Mouse (Mus musculus) limb, embryonic 12.5 days (tissue): ENCODE measurements at regions not wholly inside any gene's neighbourhood (a gene's known extent, or its start where the extent isn't known, plus 50 kb on each side); places are given as distances from the start of the nearest gene placed in this dataset.

Experiments used
- ATAC-seq: fragments of 200-750 bp; cut with Nextera tagmentation; 2 replicates; pipeline ENCODE4 v1.8.0; 2017; ENCODE audit warnings: low read depth, moderate TSS enrichment; ENCODE audit not compliant: insufficient number of reproducible peaks, insufficient read depth, low FRiP score, low TSS enrichment
- H3K27ac ChIP-seq: fragments of 300-500 bp; sonication (generic); 2 replicates; pipeline ENCODE4 v1.5.1; 2016; ENCODE audit warnings: mild to moderate bottlenecking, moderate library complexity
- H3K27me3 ChIP-seq: fragments of 300-500 bp; sonication (generic); 2 replicates; pipeline ENCODE4 v1.6.1; 2016; ENCODE audit warnings: mild to moderate bottlenecking, moderate library complexity
- H3K36me3 ChIP-seq: fragments of 300-500 bp; sonication (generic); 2 replicates; pipeline ENCODE4 v1.6.1; 2016; ENCODE audit warnings: mild to moderate bottlenecking, moderate library complexity
- H3K4me1 ChIP-seq: fragments of 300-500 bp; sonication (generic); replicated peaks from 2 replicates; pipeline ENCODE4 v1.6.1; 2016
- H3K4me2 ChIP-seq: fragments of 300-500 bp; sonication (generic); 2 replicates; pipeline ENCODE4 v1.6.1; 2016; ENCODE audit warnings: mild to moderate bottlenecking, moderate library complexity
- H3K4me3 ChIP-seq: fragments of 300-500 bp; sonication (generic); replicated peaks from 2 replicates; pipeline ENCODE4 v1.5.1; 2016; ENCODE audit warnings: mild to moderate bottlenecking
- H3K9ac ChIP-seq: fragments of 300-500 bp; sonication (generic); replicated peaks from 2 replicates; pipeline ENCODE4 v1.6.1; 2016; ENCODE audit warnings: mild to moderate bottlenecking, moderate library complexity
- H3K9me3 ChIP-seq: fragments of 300-500 bp; sonication (generic); 2 replicates; pipeline ENCODE4 v1.6.1; 2016; ENCODE audit warnings: mild to moderate bottlenecking, moderate library complexity
- WGBS: fragments of 180-500 bp; shearing (Covaris S2); methylation state at CpG from one replicate; pipeline ENCODE4 v1.1.7; 2016; 5-methylcytosine and 5-hydroxymethylcytosine counted together

DNA sequence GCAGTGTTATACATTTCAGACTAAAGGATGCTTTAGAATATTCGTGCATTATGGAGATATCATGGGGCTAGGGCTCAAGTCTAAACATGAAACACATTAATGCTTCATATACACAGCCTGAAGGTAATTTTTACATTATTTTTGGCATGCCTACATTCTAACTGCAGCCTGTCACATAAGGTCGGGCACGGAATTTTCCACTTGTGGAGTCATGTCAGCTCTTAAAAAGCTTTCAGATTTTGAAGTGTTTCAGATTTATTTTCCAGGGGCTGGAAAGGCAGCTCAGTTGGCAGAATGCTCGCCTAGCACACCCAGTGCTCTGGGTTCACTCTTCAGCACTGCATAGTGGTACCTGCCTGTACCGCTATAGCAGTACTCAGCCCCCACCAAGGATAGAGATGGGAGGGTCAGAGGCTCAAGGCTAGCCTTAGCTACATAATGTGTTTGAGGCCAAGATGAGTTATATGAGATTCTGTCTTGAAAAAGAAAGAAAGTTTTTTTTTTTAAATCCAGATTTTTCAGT is 214.6 kb upstream of the Jarid2 start:
- Histone ChIP-seq H3K9ac (no peak overlapping the region), H3K27me3 (no peaks in the 10 kb centered on the region), H3K27ac (no peak overlapping the region), H3K4me3 (no peak overlapping the region), H3K36me3 (no peaks in the 10 kb centered on the region), H3K4me2 (no peak overlapping the region), H3K9me3 (no peaks in the 10 kb centered on the region), H3K4me1 (peaks cover 28% of the 10 kb centered on the region)
- ATAC-seq = no peak
- WGBS = 74% methylated on average over 5 of the region's 5 CpGs

DNA sequence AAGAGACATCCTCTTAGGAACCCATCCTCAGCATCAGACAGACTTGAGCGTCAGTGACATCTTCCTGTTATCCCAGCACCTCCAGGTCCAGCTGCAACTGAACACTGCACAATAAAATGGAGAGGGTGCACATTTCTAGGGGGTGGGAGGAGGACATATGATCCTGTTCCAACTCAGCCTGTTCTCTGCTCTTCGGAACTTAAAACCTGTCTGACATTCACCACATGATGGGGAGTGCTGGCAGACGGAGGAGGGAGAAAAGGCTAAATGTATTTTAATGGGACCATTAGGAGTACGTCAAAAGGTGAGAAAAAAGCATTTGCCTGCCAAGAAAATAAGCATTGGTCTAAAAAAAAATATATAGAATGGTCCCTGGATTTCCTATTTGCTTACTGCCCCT is 212.4 kb upstream of the Jarid2 start:
- no peak overlapping the region for H3K27ac ChIP-seq
- no peaks in the 10 kb centered on the region for H3K27me3 ChIP-seq
- peaks cover 28% of the 10 kb centered on the region for H3K4me1 ChIP-seq
- ATAC-seq = no peak
- H3K4me2 ChIP-seq = no peak overlapping the region
- WGBS = 39% methylated on average over 4 of the region's 4 CpGs
- no peak overlapping the region for H3K4me3 ChIP-seq
- no peak overlapping the region for H3K9ac ChIP-seq
- H3K36me3 ChIP-seq = no peaks in the 10 kb centered on the region
- no peaks in the 10 kb centered on the region for H3K9me3 ChIP-seq

- no peak for ATAC-seq
- 90% methylated on average over 9 of the region's 9 CpGs for WGBS
- Histone ChIP-seq H3K4me1 (peaks cover 28% of the 10 kb centered on the region), H3K9me3 (no peaks in the 10 kb centered on the region), H3K36me3 (no peaks in the 10 kb centered on the region), H3K9ac (no peak overlapping the region), H3K27me3 (no peaks in the 10 kb centered on the region), H3K27ac (no peak overlapping the region), H3K4me2 (no peak overlapping the region), H3K4me3 (no peak overlapping the region)
Measured at GRCm38 (mm10) chr13:44517312-44517711, 212.0 kb upstream of the Jarid2 start.

GRCm38 (mm10) chr13:44518215-44518614 is 211.1 kb upstream of the Jarid2 start:
- H3K36me3 ChIP-seq = no peaks in the 10 kb centered on the region
- H3K4me2 ChIP-seq = no peak overlapping the region
- H3K27ac ChIP-seq = no peak overlapping the region
- ATAC-seq = no peak
- no peaks in the 10 kb centered on the region; the same call in 1 of the 2 replicates for H3K27me3 ChIP-seq
- H3K9me3 ChIP-seq = no peaks in the 10 kb centered on the region
- 85% methylated on average over 4 of the region's 4 CpGs for WGBS
- H3K9ac ChIP-seq = no peak overlapping the region
- no peak overlapping the region for H3K4me3 ChIP-seq
- peaks cover 28% of the 10 kb centered on the region for H3K4me1 ChIP-seq

GRCm38 (mm10) chr13:44523516-44523915 is 205.8 kb upstream of the Jarid2 start:
- Histone ChIP-seq H3K9me3 (no peaks in the 10 kb centered on the region), H3K27ac (no peak overlapping the region), H3K4me1 (no peaks in the 10 kb centered on the region), H3K4me2 (no peak overlapping the region), H3K36me3 (no peaks in the 10 kb centered on the region), H3K9ac (no peak overlapping the region), H3K27me3 (no peaks in the 10 kb centered on the region; the same call in 1 of the 2 replicates), H3K4me3 (no peak overlapping the region)
- no peak for ATAC-seq
- WGBS = 66% methylated on average over 4 of the region's 4 CpGs

DNA sequence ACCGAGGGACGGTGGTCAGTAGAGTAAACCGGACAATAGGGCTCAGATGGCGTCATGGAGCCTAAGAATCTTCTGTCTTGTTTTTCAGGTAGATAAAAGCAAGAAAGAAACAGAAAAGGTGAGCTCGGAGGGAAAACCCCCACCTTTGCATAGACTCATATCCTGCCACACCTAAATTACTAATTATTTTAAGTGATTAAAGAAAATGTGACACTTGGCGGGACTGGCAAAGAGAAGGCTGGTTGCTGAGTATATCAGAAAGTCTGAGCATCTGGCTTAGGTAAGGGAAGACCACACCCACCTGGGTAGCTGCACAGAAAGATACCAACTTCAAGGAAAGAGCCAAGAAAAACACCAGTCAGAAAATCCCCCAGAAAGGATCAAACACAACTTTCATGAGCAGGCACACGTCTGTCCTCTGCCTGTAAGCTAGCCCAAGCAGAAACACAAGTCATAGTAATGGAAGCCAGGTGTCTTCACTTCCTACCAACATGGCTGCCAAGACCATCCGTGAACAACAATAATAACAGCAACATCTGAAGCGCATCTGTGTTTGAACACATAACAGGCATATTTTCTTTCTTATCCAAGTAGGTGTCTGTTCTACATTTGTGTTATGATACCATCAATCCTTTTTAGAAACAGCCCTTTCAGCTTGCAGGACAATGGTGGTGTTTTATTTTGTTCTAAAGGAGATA is 198.3 kb upstream of the Jarid2 start:
- H3K27me3 ChIP-seq = no peaks in the 10 kb centered on the region
- no peak overlapping the region for H3K9ac ChIP-seq
- no peak overlapping the region for H3K4me3 ChIP-seq
- H3K36me3 ChIP-seq = no peaks in the 10 kb centered on the region
- ATAC-seq = no peak; the same call in 1 of the 2 replicates
- WGBS = 77% methylated on average over 9 of the region's 9 CpGs
- H3K4me1 ChIP-seq = peaks cover 9% of the 10 kb centered on the region
- H3K9me3 ChIP-seq = no peaks in the 10 kb centered on the region
- H3K4me2 ChIP-seq = no peak overlapping the region
- no peak overlapping the region for H3K27ac ChIP-seq

GRCm38 (mm10) chr13:44532631-44533180 is 196.6 kb upstream of the Jarid2 start:
- Histone ChIP-seq H3K36me3 (no peaks in the 10 kb centered on the region), H3K4me1 (peaks cover 9% of the 10 kb centered on the region), H3K4me2 (no peak overlapping the region), H3K27me3 (no peaks in the 10 kb centered on the region), H3K27ac (no peak overlapping the region), H3K9me3 (no peaks in the 10 kb centered on the region), H3K4me3 (no peak overlapping the region), H3K9ac (no peak overlapping the region)
- no peak for ATAC-seq
- WGBS = 56% methylated on average over 11 of the region's 11 CpGs

- 88% methylated on average over 6 of the region's 6 CpGs for WGBS
- no peaks in the 10 kb centered on the region for H3K27me3 ChIP-seq
- ATAC-seq = no peak
Measured at GRCm38 (mm10) chr13:44534575-44535080, 194.6 kb upstream of the Jarid2 start.

GRCm38 (mm10) chr13:44535441-44535840 is 193.8 kb upstream of the Jarid2 start:
- H3K4me1 ChIP-seq = peaks cover 9% of the 10 kb centered on the region
- no peak overlapping the region for H3K4me3 ChIP-seq
- no peaks in the 10 kb centered on the region for H3K27me3 ChIP-seq
- WGBS = 46% methylated on average over 18 of the region's 18 CpGs
- 0 out of 2 replicates have a peak, but pooled peaks cover 5% of the 10 kb centered on the region for H3K9me3 ChIP-seq
- no peaks in the 10 kb centered on the region for H3K36me3 ChIP-seq
- H3K27ac ChIP-seq = no peak overlapping the region
- H3K9ac ChIP-seq = no peak overlapping the region
- ATAC-seq = no peak
- no peak overlapping the region; the same call in 1 of the 2 replicates for H3K4me2 ChIP-seq

More at GRCm38 (mm10) chr13:44534575-44535080, 194.6 kb upstream of the Jarid2 start:
- no peaks in the 10 kb centered on the region for H3K36me3 ChIP-seq
- peaks cover 9% of the 10 kb centered on the region for H3K4me1 ChIP-seq
- H3K9ac ChIP-seq = no peak overlapping the region
- no peak overlapping the region for H3K27ac ChIP-seq
- H3K4me2 ChIP-seq = no peak overlapping the region
- H3K4me3 ChIP-seq = no peak overlapping the region
- 0 out of 2 replicates have a peak, but pooled peaks cover 5% of the 10 kb centered on the region for H3K9me3 ChIP-seq

- Histone ChIP-seq H3K27ac (no peak overlapping the region), H3K9ac (no peak overlapping the region), H3K36me3 (no peaks in the 10 kb centered on the region), H3K27me3 (no peaks in the 10 kb centered on the region), H3K4me1 (peaks cover 7% of the 10 kb centered on the region), H3K4me2 (no peak overlapping the region), H3K9me3 (0 out of 2 replicates have a peak, but pooled peaks cover 5% of the 10 kb centered on the region), H3K4me3 (no peak overlapping the region)
- no peak for ATAC-seq
- 87% methylated on average over 7 of the region's 7 CpGs for WGBS
Measured at GRCm38 (mm10) chr13:44538238-44538637, 191.0 kb upstream of the Jarid2 start.

GRCm38 (mm10) chr13:44540401-44540800 is 188.9 kb upstream of the Jarid2 start:
- Histone ChIP-seq H3K27me3 (no peaks in the 10 kb centered on the region), H3K36me3 (no peaks in the 10 kb centered on the region), H3K4me2 (no peak overlapping the region), H3K4me1 (peaks cover 6% of the 10 kb centered on the region), H3K27ac (no peak overlapping the region), H3K4me3 (no peak overlapping the region), H3K9me3 (0 out of 2 replicates have a peak, but pooled peaks cover 5% of the 10 kb centered on the region), H3K9ac (no peak overlapping the region)
- no peak for ATAC-seq
- 75% methylated on average over 4 of the region's 4 CpGs for WGBS
